In genomic region chr13:45547549-45547948, GRCm38 (mm10) we compare ENCODE assay signal across 23 mouse cellular contexts. TPM values are rescaled to one million over a fixed set of nuclear protein-coding genes. Genes with fewer than 3 reads are reported as not detected.
A peak's percentile ranks its signal among the peaks of the same experiment; 100 is the strongest.
DNase-seq lines count a peak whose midpoint lies in the region; ATAC-seq and TF ChIP-seq lines count a peak whose summit lies in the region.
"Had no signal": no experiment of that assay in that cellular context is flagged by ENCODE, and none has a peak within 500 bp of the region (broad histone marks: within the 10 kb centered on the region; RNA-seq: fewer than 3 reads in every experiment).

No protein-coding gene starts in this region.

- H3K9ac ChIP-seq in MEL (ENCODE audit: control insufficient read depth, low read depth, low read length, poor library complexity, severe bottlenecking), result peak overlapping the region; percentile 58; the same call in 1 of the 2 replicates
- H3K9ac ChIP-seq in liver, embryonic 16.5 days (ENCODE audit: low read depth, low read length), result peak overlapping the region; percentile 43
- H3K9ac ChIP-seq: embryonic facial prominence, embryonic 15.5 days had no signal

- no peaks in the 10 kb centered on the region for H3K27me3 ChIP-seq in erythroblast, embryonic 14.5 days (ENCODE audit: control insufficient read depth)
- no peaks in the 10 kb centered on the region for H3K27me3 ChIP-seq in MEL (ENCODE audit: control insufficient read depth in 1 of 2, insufficient read depth in 2 of 2, low read length in 2 of 2)
- H3K27me3 ChIP-seq in liver, embryonic 16.5 days (ENCODE audit: control insufficient read depth, insufficient read depth, low read depth, low read length), result no peaks in the 10 kb centered on the region
- H3K27me3 ChIP-seq: embryonic facial prominence, embryonic 15.5 days had no signal

- peak overlapping the region; percentile 41 for H3K4me2 ChIP-seq in liver, embryonic 16.5 days (ENCODE audit: low read depth, low read length)
- H3K4me2 ChIP-seq: embryonic facial prominence, embryonic 15.5 days; midbrain, embryonic 11.5 days had no signal

- H3K36me3 ChIP-seq in erythroblast, embryonic 14.5 days (ENCODE audit: control insufficient read depth), result peaks cover 92% of the 10 kb centered on the region
- peaks cover 0 to 31% of the 10 kb centered on the region in 2 experiments; a peak in 2 of 4 replicates for H3K36me3 ChIP-seq in MEL (ENCODE audit: control insufficient read depth in 1 of 2, insufficient read depth in 2 of 2, low read length in 2 of 2)
- H3K36me3 ChIP-seq in liver, embryonic 16.5 days (ENCODE audit: control insufficient read depth, insufficient read depth), result peaks cover 52% of the 10 kb centered on the region
- H3K36me3 ChIP-seq: forebrain, embryonic 10.5 days; limb, embryonic 10.5 days had no signal

- no peaks in the 10 kb centered on the region for H3K79me2 ChIP-seq in MEL (ENCODE audit: control insufficient read depth, insufficient read depth, low read length, poor library complexity)

- H3K9me3 ChIP-seq in erythroblast, embryonic 14.5 days (ENCODE audit: control insufficient read depth, low read length), result no peaks in the 10 kb centered on the region
- H3K9me3 ChIP-seq in MEL (replicated peaks; ENCODE audit: insufficient read depth, low read length), result no peaks in the 10 kb centered on the region
- H3K9me3 ChIP-seq in liver, embryonic 16.5 days (replicated peaks; ENCODE audit: control insufficient read depth, low read length), result no peaks in the 10 kb centered on the region
- H3K9me3 ChIP-seq: embryonic facial prominence, embryonic 15.5 days; forebrain, embryonic 10.5 days; limb, embryonic 10.5 days had no signal

- peak overlapping the region; percentile 88 for H3K27ac ChIP-seq in MEL (ENCODE audit: control insufficient read depth, low read depth, low read length)
- H3K27ac ChIP-seq in liver, embryonic 16.5 days (ENCODE audit: low read length), result peak overlapping the region; percentile 77
- H3K27ac ChIP-seq: embryonic facial prominence, embryonic 15.5 days; hindbrain, postnatal 0 days; limb, embryonic 10.5 days had no signal

- 33% methylated on average over 5 of the region's 5 CpGs for WGBS in liver, embryonic 16.5 days (ENCODE audit: insufficient replicate concordance)

- TF ChIP-seq POLR2A in MEL (IDR thresholded peaks at IDR 0.05; ENCODE audit: control insufficient read depth in 1 of 2, insufficient read depth in 1 of 2, low read depth in 1 of 2, low read length in 2 of 2, poor library complexity in 1 of 2), result no peak

- TF ChIP-seq RAD21 in MEL (IDR thresholded peaks at IDR 0.05; ENCODE audit: low read depth, low read length), result no peak

- H3K4me1 ChIP-seq in erythroblast, embryonic 14.5 days (ENCODE audit: control insufficient read depth), result peaks cover 83% of the 10 kb centered on the region
- H3K4me1 ChIP-seq in MEL (ENCODE audit: control insufficient read depth in 1 of 2, insufficient read depth in 2 of 2, low read length in 2 of 2), result peaks cover 13 to 39% of the 10 kb centered on the region in 2 experiments
- peaks cover 48% of the 10 kb centered on the region for H3K4me1 ChIP-seq in liver, embryonic 16.5 days (ENCODE audit: control insufficient read depth, low read depth, low read length)
- H3K4me1 ChIP-seq: embryonic facial prominence, embryonic 15.5 days; limb, embryonic 10.5 days had no signal

- TF ChIP-seq EP300 in MEL (IDR thresholded peaks at IDR 0.05; ENCODE audit: low read depth in 1 of 2, low read length in 2 of 2), result peak; percentile 47 to 71

- ATAC-seq in erythroblast, adult 5-6 weeks (replicated peaks; ENCODE audit: low FRiP score, poor library complexity, severe bottlenecking), result no peak
- 0 out of 2 replicates have a peak, but pooled peaks have one; percentile 12 for ATAC-seq in liver, embryonic 16.5 days (ENCODE audit: low read depth)
- ATAC-seq in frontal cortex, adult (ENCODE audit: low TSS enrichment), result no peak
- ATAC-seq: forebrain, embryonic 16.5 days; hindbrain, postnatal 0 days; intestine, embryonic 16.5 days had no signal

- peak; percentile 79 for DNase-seq in MEL (ENCODE audit: low read depth, low spot score)
- DNase-seq in liver, result peak; percentile 76
- DNase-seq in cerebellum, adult 9-10 months, result no peak
- DNase-seq: adrenal gland, adult 8-10 months; cerebellum, postnatal 25 days; gastrocnemius, postnatal 36 days; kidney, adult 9 months; kidney, postnatal 14 days; lung, postnatal 14 days; right cerebral cortex, adult 18-20 months; thymus, adult 18-20 months; thymus, postnatal 36 days had no signal

- H3K4me3 ChIP-seq in erythroblast, embryonic 14.5 days (replicated peaks), result peak overlapping the region; percentile 64
- H3K4me3 ChIP-seq in MEL (ENCODE audit: control insufficient read depth in 1 of 2, insufficient read depth in 1 of 2, low read depth in 2 of 2, low read length in 2 of 2), result no peak overlapping the region
- H3K4me3 ChIP-seq in liver, embryonic 16.5 days (ENCODE audit: low read depth, low read length), result peak overlapping the region; percentile 29
- H3K4me3 ChIP-seq: embryonic facial prominence, embryonic 15.5 days; forebrain, embryonic 10.5 days; limb, embryonic 10.5 days had no signal

- TF ChIP-seq CTCF in MEL (IDR thresholded peaks at IDR 0.05 in 2 of 3, conservative IDR thresholded peaks at IDR 0.05 in 1 of 3; ENCODE audit: control insufficient read depth in 1 of 3, insufficient read depth in 1 of 3, low read depth in 2 of 3, low read length in 3 of 3, poor library complexity in 1 of 3, severe bottlenecking in 1 of 3), result no peak

TF ChIP-seq in MEL, 35 proteins besides CTCF, POLR2A, EP300 and RAD21:
- TF ChIP-seq TCF12 (IDR thresholded peaks at IDR 0.05; ENCODE audit: low read depth, low read length), result peak; percentile 63
- TF ChIP-seq MAZ (IDR thresholded peaks at IDR 0.05; ENCODE audit: low read depth, low read length), result no peak
- peak; percentile 39; the same call in 1 of the 2 replicates for TF ChIP-seq SIN3A (IDR thresholded peaks at IDR 0.05; ENCODE audit: low read length)
- no peak for TF ChIP-seq POLR2AphosphoS5 (IDR thresholded peaks at IDR 0.05; ENCODE audit: borderline replicate concordance, low read depth, low read length)
- no peak for TF ChIP-seq MYC (IDR thresholded peaks at IDR 0.05; ENCODE audit: low read depth, low read length)
- no peak for TF ChIP-seq MYB (IDR thresholded peaks at IDR 0.05; ENCODE audit: low read depth, low read length)
- peak; percentile 31; the same call in 1 of the 2 replicates for TF ChIP-seq TAL1 (IDR thresholded peaks at IDR 0.05; ENCODE audit: low read length)
- TF ChIP-seq RCOR1 (IDR thresholded peaks at IDR 0.05; ENCODE audit: low read depth, low read length), result 0 out of 2 replicates have a peak, but pooled peaks have one; percentile 19
- peak; percentile 36; the same call in 1 of the 2 replicates for TF ChIP-seq GATA1 (IDR thresholded peaks at IDR 0.05; ENCODE audit: low read depth, low read length)
- TF ChIP-seq CHD1 (IDR thresholded peaks at IDR 0.05; ENCODE audit: low read depth, low read length), result no peak
- no peak for TF ChIP-seq MAFK (IDR thresholded peaks at IDR 0.05; ENCODE audit: borderline replicate concordance, low read depth, low read length)
- TF ChIP-seq NELFE (IDR thresholded peaks at IDR 0.05; ENCODE audit: low read depth, low read length), result no peak
- TF ChIP-seq CHD2 (IDR thresholded peaks at IDR 0.05; ENCODE audit: low read length), result no peak
- TF ChIP-seq ETS1 (IDR thresholded peaks at IDR 0.05; ENCODE audit: low read depth, low read length), result peak; percentile 43; the same call in 1 of the 2 replicates

RNA-seq across cellular contexts. Expression of gene Gmpr, which starts 40.3 kb away (rescaled TPM):
- 229 and 320 TPM in 2 replicates for polyA plus RNA-seq in erythroblast, embryonic 14.5 days (2012)
- 0.96 and 1.3 TPM in 2 replicates for total RNA-seq in erythroblast, adult 5-6 weeks (2015; ENCODE audit: low replicate concordance)
- total RNA-seq in erythroblast, adult 5-6 weeks (2017; ENCODE audit: low replicate concordance), result 2.4 and 4.6 TPM in 2 replicates
- 60.9 and 64.2 TPM in 2 replicates for total RNA-seq in MEL (2012; rRNA removed)
- polyA plus RNA-seq in MEL (2012; ENCODE audit: insufficient read depth in 1 of 2, insufficient read length in 2 of 2, low read depth in 1 of 2, low replicate concordance in 2 of 2, missing spikeins in 1 of 2), result 100 to 1,000 TPM in 1 of 2 experiments, not detected in 1; 130 TPM
- 212 and 220 TPM in 2 replicates for polyA plus RNA-seq in liver, embryonic 16.5 days (2015; fragmentation: Nextera tagmentation; extraction: Ambion mirVana)

Comparison
In these comparisons a context has a peak if more than half of its experiments do, and no peak if none do; other contexts are left out.
1. H3K4me3 ChIP-seq: peak in erythroblast, embryonic 14.5 days (single experiment) and liver, embryonic 16.5 days (single experiment); none in MEL (0 of 2).